Mouse (Mus musculus) heart, postnatal 0 days (tissue): Measurements from ENCODE around the gene Kif18b. TPM values are rescaled to one million over a fixed set of nuclear protein-coding genes. Genes with fewer than 3 reads are reported as not detected.

Experiments
- ATAC-seq: fragments of 200-750 bp; cut with Nextera tagmentation; 2 replicates; pipeline ENCODE4 v1.8.0; 2017; ENCODE audit warnings: low read depth, moderate number of reproducible peaks, moderate library complexity; ENCODE audit not compliant: insufficient read depth
- DNase-seq: peaks from one replicate; pipeline ENCODE4 v3.0.0-alpha.2; 2016; ENCODE audit warnings: low spot score
- H3K27ac ChIP-seq: fragments of 300-500 bp; sonication (generic); 2 replicates; pipeline ENCODE4 v1.5.1; 2014; ENCODE audit warnings: low read depth, mild to moderate bottlenecking
- H3K27me3 ChIP-seq: fragments of 300-500 bp; sonication (generic); 2 replicates; pipeline ENCODE4 v1.6.1; 2014; ENCODE audit warnings: low read length, mixed read lengths; ENCODE audit not compliant: control insufficient read depth, insufficient read depth
- H3K36me3 ChIP-seq: fragments of 300-500 bp; sonication (generic); replicated peaks from 2 replicates; pipeline ENCODE4 v1.6.1; 2014; ENCODE audit warnings: low read length, mixed read lengths; ENCODE audit not compliant: control insufficient read depth, insufficient read depth
- H3K4me1 ChIP-seq: fragments of 300-500 bp; sonication (generic); 2 replicates; pipeline ENCODE4 v1.6.1; 2014; ENCODE audit warnings: antibody characterized with exemption; ENCODE audit not compliant: control insufficient read depth, insufficient read depth
- H3K4me2 ChIP-seq: fragments of 300-500 bp; sonication (generic); 2 replicates; pipeline ENCODE4 v1.6.1; 2014; ENCODE audit warnings: low read depth, mild to moderate bottlenecking, low read length, moderate library complexity
- H3K4me3 ChIP-seq: fragments of 300-500 bp; sonication (generic); 2 replicates; pipeline ENCODE4 v1.5.1; 2014; ENCODE audit warnings: low read depth, low read length
- H3K9ac ChIP-seq: fragments of 300-500 bp; sonication (generic); replicated peaks from 2 replicates; pipeline ENCODE4 v1.6.1; 2014; ENCODE audit warnings: low read depth, low read length, mixed read lengths
- H3K9me3 ChIP-seq: fragments of 300-500 bp; sonication (generic); replicated peaks from 2 replicates; pipeline ENCODE4 v1.6.1; 2016; ENCODE audit warnings: low read length; ENCODE audit not compliant: control insufficient read depth
- CTCF ChIP-seq: IDR thresholded peaks from 2 replicates; pipeline ENCODE4 v1.5.1; 2016; ENCODE audit warnings: antibody characterized with exemption, control low read depth, low read depth
- EP300 ChIP-seq: IDR thresholded peaks from 2 replicates; pipeline ENCODE4 v1.6.1; 2016; ENCODE audit warnings: antibody characterized with exemption, low read depth
- WGBS: fragments of 180-500 bp; shearing (Covaris S2); extraction: QIAGEN DNeasy Blood & Tissue Kit; methylation state at CpG from one replicate; pipeline ENCODE4 v1.1.7; 2014; 5-methylcytosine and 5-hydroxymethylcytosine counted together
- polyA plus RNA-seq: library from polyadenylated mRNA; unstranded; fragments of >200 nt; fragmentation: Nextera tagmentation; extraction: Ambion mirVana; gene quantifications from 2 replicates; pipeline ENCODE4 v1.2.1, GENCODE M21; 2015
- total RNA-seq: library from RNA; depleted of rRNA; stranded (reverse); fragments of >200 nt; gene quantifications from 2 replicates; pipeline ENCODE4 v1.2.3, GENCODE M21; 2014; ENCODE audit warnings: low replicate concordance; rRNA removed

The Kif18b gene
- 9.6 and 24.5 TPM in 2 replicates for total RNA-seq
- 1.2 and 1.3 TPM in 2 replicates for polyA plus RNA-seq

DNA sequence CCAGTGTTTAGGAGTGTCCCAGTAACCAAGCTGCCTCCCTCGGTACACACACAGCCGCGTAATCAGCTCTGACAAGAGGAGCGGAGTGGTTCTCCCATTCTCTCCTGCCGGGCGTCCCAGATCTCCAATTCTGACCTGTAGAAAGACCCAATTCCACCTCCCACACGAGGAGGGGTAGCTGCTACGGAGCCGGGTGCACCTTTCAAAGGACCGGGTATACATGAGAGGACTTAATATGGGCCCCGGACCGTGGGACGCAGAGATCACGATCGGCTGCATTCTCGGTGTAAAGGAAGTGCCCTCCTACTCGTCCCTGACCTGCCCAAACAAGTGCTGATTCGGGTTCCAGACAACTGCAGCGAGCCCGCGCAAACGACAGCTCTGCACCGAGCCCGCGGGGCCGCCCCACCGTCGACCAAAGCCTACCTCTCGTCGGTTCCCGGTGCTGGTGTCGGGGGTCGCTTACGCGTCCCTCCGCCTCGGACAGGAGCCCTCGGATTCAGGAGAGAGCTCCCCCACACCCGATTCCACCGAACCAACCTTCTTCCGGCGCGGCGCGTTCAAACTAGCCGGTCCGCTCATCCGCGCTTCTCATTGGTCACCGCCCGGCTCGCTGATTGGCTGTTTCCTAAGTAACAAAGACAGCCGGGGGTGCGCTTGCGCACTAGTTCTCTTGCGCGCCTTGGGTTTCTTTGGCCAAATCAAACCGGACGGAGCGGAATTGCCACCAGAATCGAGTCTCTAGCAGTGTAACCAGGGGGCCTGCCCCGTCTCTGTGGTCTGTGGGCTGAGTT is at the start of gene Kif18b:
Gene Kif18b, minus strand, starts transcription at position 568 of the 794 bp plus-strand sequence.
- no peaks in the 10 kb centered on the region for H3K9me3 ChIP-seq
- H3K27ac ChIP-seq = peak within 1 kb of the TSS; percentile 73
- WGBS = under 1% methylated on average over 62 of the region's 62 CpGs
- H3K4me2 ChIP-seq = peak within 1 kb of the TSS; percentile 67
- ATAC-seq = peak; percentile 95
- no peaks in the 10 kb centered on the region for H3K27me3 ChIP-seq
- TF ChIP-seq EP300 (no peak), CTCF (no peak)
- peak; percentile 96 for DNase-seq
- peaks cover 4% of the 10 kb centered on the region for H3K4me1 ChIP-seq
- H3K9ac ChIP-seq = peak within 1 kb of the TSS; percentile 59
- H3K36me3 ChIP-seq = no peaks in the 10 kb centered on the region; the same call in 1 of the 2 replicates
- H3K4me3 ChIP-seq = peak within 1 kb of the TSS; percentile 73

DNA sequence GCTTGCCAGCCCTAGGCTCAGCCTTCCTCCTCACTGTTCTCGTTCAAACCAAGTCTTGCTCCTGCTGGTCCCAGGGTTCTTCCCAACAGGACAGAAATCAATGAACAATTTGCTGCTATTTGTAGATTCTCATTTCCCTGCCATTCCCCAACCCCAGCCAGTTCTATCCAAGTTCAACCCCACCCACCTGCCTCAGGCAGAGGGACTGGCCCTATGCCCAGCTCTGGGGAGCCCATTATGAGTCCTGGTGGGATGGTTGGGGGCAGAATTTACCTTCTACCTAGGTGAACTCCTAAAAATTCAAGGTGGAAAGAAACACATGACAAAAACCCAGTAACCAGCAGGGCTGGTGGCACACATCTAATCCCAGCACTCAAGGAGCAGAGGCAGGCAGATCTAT is 47.4 kb upstream of the Kif18b start:
- peaks cover 18% of the 10 kb centered on the region for H3K27me3 ChIP-seq
- H3K9ac ChIP-seq = no peak overlapping the region
- no peaks in the 10 kb centered on the region for H3K36me3 ChIP-seq
- H3K4me1 ChIP-seq = no peaks in the 10 kb centered on the region
- ATAC-seq (no peak), DNase-seq (no peak)
- WGBS = 48% methylated on average over 1 of the region's 1 CpGs
- TF ChIP-seq EP300 (no peak), CTCF (no peak)
- no peak overlapping the region for H3K27ac ChIP-seq
- H3K9me3 ChIP-seq = no peaks in the 10 kb centered on the region
- H3K4me2 ChIP-seq = no peak overlapping the region
- no peak overlapping the region for H3K4me3 ChIP-seq

DNA sequence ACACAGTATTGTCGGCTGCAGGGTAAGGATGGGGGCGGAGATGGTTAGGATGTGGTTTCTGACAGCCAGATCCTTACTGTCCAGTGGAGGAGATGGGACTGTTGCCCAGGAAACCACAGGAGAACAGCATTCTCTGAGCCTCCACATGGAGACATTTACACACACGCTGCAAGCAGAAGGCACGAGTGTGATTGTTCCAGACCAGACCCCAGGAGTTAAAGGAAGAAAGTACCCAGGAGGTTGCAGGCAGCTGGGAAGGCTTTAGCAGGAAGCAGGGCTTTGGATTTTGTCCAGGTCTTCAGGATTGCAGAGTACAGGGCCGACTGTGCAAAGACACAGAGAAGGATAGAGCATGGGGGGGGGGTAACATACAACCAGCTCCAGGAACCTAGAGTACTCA is 46.7 kb upstream of the Kif18b start:
- DNase-seq = no peak
- Histone ChIP-seq H3K9ac (no peak overlapping the region), H3K27me3 (peaks cover 23% of the 10 kb centered on the region), H3K4me3 (no peak overlapping the region), H3K36me3 (no peaks in the 10 kb centered on the region), H3K9me3 (no peaks in the 10 kb centered on the region), H3K4me1 (no peaks in the 10 kb centered on the region), H3K4me2 (no peak overlapping the region), H3K27ac (no peak overlapping the region)
- WGBS = 32% methylated on average over 5 of the region's 5 CpGs
- no peak for ATAC-seq
- TF ChIP-seq EP300 = no peak
- TF ChIP-seq CTCF = no peak

DNA sequence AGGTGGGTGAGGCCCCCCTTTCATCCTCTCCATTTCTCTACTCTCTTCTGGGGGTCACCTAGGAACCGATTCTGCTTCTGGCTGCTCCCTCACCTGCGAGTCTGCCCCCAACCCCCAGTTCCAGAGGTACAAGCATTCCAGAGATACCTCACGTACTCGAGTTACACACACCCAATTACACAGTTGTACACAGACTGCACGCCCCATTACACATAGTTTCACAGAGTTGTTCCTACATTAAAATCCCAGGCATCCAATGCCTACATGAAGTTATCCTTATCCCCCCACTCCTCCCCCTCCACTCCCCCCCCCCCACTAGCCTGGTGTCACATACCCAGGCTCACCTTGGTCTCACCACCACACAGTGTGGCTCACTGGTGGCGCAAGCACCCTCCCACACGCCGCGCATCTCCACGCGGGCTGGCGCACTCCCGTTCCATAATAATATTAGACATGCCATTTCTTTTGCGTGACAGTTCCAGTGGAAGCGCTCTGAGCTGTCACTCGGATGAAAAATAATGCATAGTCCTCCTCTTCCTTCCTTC is 39.7 kb upstream of the Kif18b start:
- Histone ChIP-seq H3K4me1 (peaks cover 6% of the 10 kb centered on the region; the same call in 1 of the 2 replicates), H3K27ac (no peak overlapping the region), H3K4me3 (no peak overlapping the region), H3K4me2 (no peak overlapping the region), H3K9me3 (no peaks in the 10 kb centered on the region), H3K27me3 (peaks cover 28% of the 10 kb centered on the region), H3K9ac (no peak overlapping the region), H3K36me3 (no peaks in the 10 kb centered on the region)
- 67% methylated on average over 16 of the region's 16 CpGs for WGBS
- DNase-seq (no peak), ATAC-seq (no peak)
- TF ChIP-seq EP300 (no peak), CTCF (no peak)

DNA sequence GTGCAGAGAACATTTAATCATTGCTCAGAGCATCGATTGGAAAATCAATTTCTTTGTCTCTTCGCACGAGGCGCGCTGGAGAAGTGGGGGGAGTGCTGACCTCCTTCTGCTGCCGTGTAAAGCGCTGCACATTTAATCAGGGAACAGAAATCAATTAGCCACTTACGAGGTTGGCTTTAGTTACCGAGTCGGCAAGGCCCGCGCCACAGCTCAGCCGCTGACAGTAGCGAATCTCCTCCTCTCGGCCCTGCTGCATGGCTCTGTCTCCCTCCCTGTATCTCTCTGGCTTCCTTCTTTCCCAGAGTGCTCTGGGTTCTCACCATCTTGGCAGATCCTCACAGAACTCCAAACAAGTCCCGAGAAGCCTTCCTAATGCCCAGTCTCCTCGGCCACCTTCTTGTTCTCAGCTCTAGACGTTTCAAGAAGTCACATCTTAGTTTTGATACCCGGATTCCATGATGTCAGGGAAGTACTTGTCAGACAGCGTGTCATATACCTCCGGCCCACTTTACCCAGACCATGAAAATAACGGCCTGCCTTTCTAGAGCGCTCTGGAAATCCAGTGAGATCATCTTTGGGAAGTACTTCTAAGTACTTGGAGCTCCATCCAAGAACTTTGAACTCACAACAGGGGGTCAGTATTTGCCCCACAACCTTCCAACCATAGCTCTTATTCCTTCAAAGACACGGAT is 39.1 kb upstream of the Kif18b start:
- 24% methylated on average over 24 of the region's 24 CpGs for WGBS
- no peak overlapping the region for H3K27ac ChIP-seq
- ATAC-seq (no peak), DNase-seq (no peak)
- H3K27me3 ChIP-seq = peaks cover 28% of the 10 kb centered on the region
- H3K9me3 ChIP-seq = no peaks in the 10 kb centered on the region
- no peak overlapping the region for H3K9ac ChIP-seq
- no peaks in the 10 kb centered on the region for H3K36me3 ChIP-seq
- peaks cover 6% of the 10 kb centered on the region; the same call in 1 of the 2 replicates for H3K4me1 ChIP-seq
- H3K4me2 ChIP-seq = no peak overlapping the region
- no peak overlapping the region for H3K4me3 ChIP-seq
- TF ChIP-seq CTCF (no peak), EP300 (no peak)
